Mouse (Mus musculus): Measurements from ENCODE around the gene Rfpl4. TPM values are rescaled to one million over a fixed set of nuclear protein-coding genes. Genes with fewer than 3 reads are reported as not detected.

The Rfpl4 gene
- polyA plus RNA-seq, 1 experiment = not detected

DNA sequence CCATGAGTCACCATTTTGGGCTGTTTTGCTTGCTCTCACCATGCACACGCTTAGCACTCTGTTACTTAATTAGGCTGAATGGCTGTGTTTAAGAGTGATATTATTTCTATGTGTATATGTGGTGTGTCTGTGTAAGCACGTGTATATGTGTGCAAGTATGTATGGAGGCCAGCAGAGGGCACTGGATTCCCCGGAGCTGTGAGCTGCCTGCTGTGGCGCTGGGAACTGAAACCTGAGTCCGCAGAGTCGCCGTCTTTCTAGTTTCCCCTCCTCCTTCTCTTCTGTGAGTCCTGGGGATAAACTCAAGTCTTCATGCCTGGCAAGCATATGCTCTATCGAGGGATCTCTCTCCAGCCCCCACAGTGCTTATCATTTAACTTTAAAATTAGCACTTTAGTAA lies 7.4 kb downstream of the Rfpl4 start:
- no peaks in the 10 kb centered on the region for H3K36me3 ChIP-seq (ENCODE audit: control insufficient read depth, insufficient read depth)
- H3K4me2 ChIP-seq (ENCODE audit: low read depth) = no peak overlapping the region
- no peaks in the 10 kb centered on the region for H3K79me2 ChIP-seq (ENCODE audit: control insufficient read depth, insufficient read depth)
- H3ac ChIP-seq (ENCODE audit: control insufficient read depth, insufficient read length) = no peak overlapping the region
- no peak for TF ChIP-seq USF1 (IDR thresholded peaks at IDR 0.05; ENCODE audit: low read depth)
- TF ChIP-seq POLR2AphosphoS2 (IDR thresholded peaks at IDR 0.05; ENCODE audit: insufficient read length, low read depth) = no peak
- no peak for TF ChIP-seq TCF3 (IDR thresholded peaks at IDR 0.05; ENCODE audit: insufficient read length, low read depth)
- TF ChIP-seq REST (IDR thresholded peaks at IDR 0.05; ENCODE audit: insufficient read depth, insufficient read length) = no peak
- no peak for TF ChIP-seq MYOG (IDR thresholded peaks at IDR 0.05; ENCODE audit: control insufficient read depth in 1 of 3, insufficient read depth in 1 of 3, insufficient read length in 2 of 3, low read depth in 2 of 3)
- no peak for TF ChIP-seq CEBPB (IDR thresholded peaks at IDR 0.05; ENCODE audit: insufficient read depth, poor library complexity, severe bottlenecking)
- no peak for TF ChIP-seq TCF12 (IDR thresholded peaks at IDR 0.05; ENCODE audit: insufficient read depth, poor library complexity, severe bottlenecking)
- H3K27me3 ChIP-seq (ENCODE audit: control insufficient read depth, insufficient read depth, insufficient read length) = no peaks in the 10 kb centered on the region
- H3K4me3 ChIP-seq = no peak overlapping the region

DNA sequence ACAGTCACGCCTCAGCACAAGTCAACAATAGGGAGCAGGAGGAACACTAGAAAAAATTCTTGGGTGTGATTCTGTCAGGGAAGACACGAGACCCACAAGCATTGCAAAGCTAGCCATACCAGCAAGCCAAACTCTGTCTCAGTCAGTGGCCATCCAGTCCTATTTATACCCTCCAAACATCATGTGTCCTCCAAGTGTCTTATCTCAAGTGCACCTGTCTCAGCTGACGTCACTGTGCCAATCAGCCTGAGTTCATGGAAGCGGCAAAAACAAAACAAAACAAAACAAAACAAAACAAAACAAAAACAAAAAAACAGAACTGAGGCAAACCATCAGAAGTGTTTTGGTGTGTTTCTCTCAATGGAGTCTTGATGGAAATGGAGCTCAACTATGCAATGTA lies 8.5 kb downstream of the Rfpl4 start:
- TF ChIP-seq CEBPB (IDR thresholded peaks at IDR 0.05; ENCODE audit: insufficient read depth, poor library complexity, severe bottlenecking) = no peak
- TF ChIP-seq TCF12 (IDR thresholded peaks at IDR 0.05; ENCODE audit: insufficient read depth, poor library complexity, severe bottlenecking) = no peak
- peak in 1 of 3 experiments; percentile 44 for TF ChIP-seq MYOG (IDR thresholded peaks at IDR 0.05; ENCODE audit: control insufficient read depth in 1 of 3, insufficient read depth in 1 of 3, insufficient read length in 2 of 3, low read depth in 2 of 3)
- no peak for TF ChIP-seq POLR2AphosphoS2 (IDR thresholded peaks at IDR 0.05; ENCODE audit: insufficient read length, low read depth)
- no peak for TF ChIP-seq POLR2A (IDR thresholded peaks at IDR 0.05; ENCODE audit: insufficient read length, low read depth)
- no peak for TF ChIP-seq E2F4 (IDR thresholded peaks at IDR 0.05; ENCODE audit: insufficient read depth)
- no peak for TF ChIP-seq USF1 (IDR thresholded peaks at IDR 0.05; ENCODE audit: low read depth)
- no peak for TF ChIP-seq SRF (IDR thresholded peaks at IDR 0.05; ENCODE audit: control insufficient read depth, insufficient read length, low read depth)
- TF ChIP-seq MYOD1 (IDR thresholded peaks at IDR 0.05; ENCODE audit: control insufficient read depth in 1 of 3, insufficient read length in 2 of 3, low read depth in 2 of 3) = peak; percentile 27 to 76 (median 75)
- TF ChIP-seq MAX (IDR thresholded peaks at IDR 0.05; ENCODE audit: low read depth) = no peak
- TF ChIP-seq TCF3 (IDR thresholded peaks at IDR 0.05; ENCODE audit: insufficient read length, low read depth) = no peak
- no peak for TF ChIP-seq REST (IDR thresholded peaks at IDR 0.05; ENCODE audit: insufficient read depth, insufficient read length)
- Histone ChIP-seq H3K4me2 (ENCODE audit: low read depth) (no peak overlapping the region), H3K4me3 (no peak overlapping the region), H3ac (ENCODE audit: control insufficient read depth, insufficient read length) (no peak overlapping the region), H3K36me3 (ENCODE audit: control insufficient read depth, insufficient read depth) (no peaks in the 10 kb centered on the region), H3K27me3 (ENCODE audit: control insufficient read depth, insufficient read depth, insufficient read length) (no peaks in the 10 kb centered on the region), H3K79me2 (ENCODE audit: control insufficient read depth, insufficient read depth) (no peaks in the 10 kb centered on the region)

DNA sequence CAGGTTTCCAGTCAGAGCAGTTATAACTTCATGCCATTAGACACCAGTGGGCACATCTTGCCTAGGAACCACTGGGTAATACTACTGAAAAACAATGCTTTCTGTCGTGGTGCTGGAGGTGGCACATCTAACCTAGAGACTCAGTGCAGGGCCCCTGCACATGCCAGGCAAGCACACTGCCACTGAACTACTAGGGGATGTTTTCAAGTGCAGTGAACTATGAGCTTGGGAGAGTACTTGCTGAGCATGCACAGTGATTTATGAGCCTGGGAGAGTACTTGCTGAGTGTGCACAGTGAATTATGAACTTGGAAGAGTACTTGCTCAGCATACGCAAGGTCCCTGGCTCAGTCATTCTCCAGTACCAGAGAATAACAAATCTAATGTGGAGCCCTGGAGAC lies 14.2 kb downstream of the Rfpl4 start:
- Histone ChIP-seq H3ac (ENCODE audit: control insufficient read depth, insufficient read length) (no peak overlapping the region), H3K36me3 (ENCODE audit: control insufficient read depth, insufficient read depth) (no peaks in the 10 kb centered on the region), H3K4me2 (ENCODE audit: low read depth) (no peak overlapping the region), H3K79me2 (ENCODE audit: control insufficient read depth, insufficient read depth) (no peaks in the 10 kb centered on the region), H3K27me3 (ENCODE audit: control insufficient read depth, insufficient read depth, insufficient read length) (no peaks in the 10 kb centered on the region), H3K4me3 (no peak overlapping the region)
- TF ChIP-seq E2F4 (IDR thresholded peaks at IDR 0.05; ENCODE audit: insufficient read depth) (no peak), SRF (IDR thresholded peaks at IDR 0.05; ENCODE audit: control insufficient read depth, insufficient read length, low read depth) (no peak), TCF3 (IDR thresholded peaks at IDR 0.05; ENCODE audit: insufficient read length, low read depth) (no peak), MYOD1 (IDR thresholded peaks at IDR 0.05; ENCODE audit: control insufficient read depth in 1 of 3, insufficient read length in 2 of 3, low read depth in 2 of 3) (no peak), MAX (IDR thresholded peaks at IDR 0.05; ENCODE audit: low read depth) (no peak), POLR2A (IDR thresholded peaks at IDR 0.05; ENCODE audit: insufficient read length, low read depth) (no peak), REST (IDR thresholded peaks at IDR 0.05; ENCODE audit: insufficient read depth, insufficient read length) (no peak), MYOG (IDR thresholded peaks at IDR 0.05; ENCODE audit: control insufficient read depth in 1 of 3, insufficient read depth in 1 of 3, insufficient read length in 2 of 3, low read depth in 2 of 3) (no peak), CEBPB (IDR thresholded peaks at IDR 0.05; ENCODE audit: insufficient read depth, poor library complexity, severe bottlenecking) (no peak), TCF12 (IDR thresholded peaks at IDR 0.05; ENCODE audit: insufficient read depth, poor library complexity, severe bottlenecking) (no peak), POLR2AphosphoS2 (IDR thresholded peaks at IDR 0.05; ENCODE audit: insufficient read length, low read depth) (no peak), USF1 (IDR thresholded peaks at IDR 0.05; ENCODE audit: low read depth) (no peak)

DNA sequence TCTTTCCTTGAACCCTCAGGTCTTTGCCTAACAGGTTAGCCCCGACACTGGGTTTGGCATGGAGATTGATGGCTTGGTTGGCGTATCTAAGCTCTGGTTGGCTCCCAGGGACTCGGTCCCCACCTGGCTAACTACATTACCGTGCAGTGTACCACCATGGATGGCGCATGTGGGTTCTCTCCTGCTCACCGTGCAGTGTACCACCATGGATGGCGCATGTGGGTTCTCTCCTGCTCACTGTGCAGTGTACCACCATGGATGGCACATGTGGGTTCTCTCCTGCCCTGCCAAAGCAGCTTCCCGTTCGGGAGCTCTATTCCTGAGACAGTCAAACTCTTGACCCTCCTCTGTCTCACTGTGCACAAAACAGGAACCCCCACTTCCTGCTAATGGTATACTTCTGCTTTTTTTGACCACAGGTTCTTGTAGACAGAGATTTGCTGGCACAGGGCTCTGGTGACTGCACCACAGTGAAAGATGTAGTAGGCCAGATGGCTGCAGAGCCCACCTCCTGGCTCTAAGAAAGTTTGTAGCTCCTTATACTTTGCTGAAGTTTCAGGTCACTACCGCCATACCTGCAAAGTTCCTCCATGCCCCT lies 15.6 kb downstream of the Rfpl4 start:
- Histone ChIP-seq H3K36me3 (ENCODE audit: control insufficient read depth, insufficient read depth) (no peaks in the 10 kb centered on the region), H3ac (ENCODE audit: control insufficient read depth, insufficient read length) (no peak overlapping the region), H3K4me2 (ENCODE audit: low read depth) (no peak overlapping the region), H3K4me3 (no peak overlapping the region), H3K79me2 (ENCODE audit: control insufficient read depth, insufficient read depth) (no peaks in the 10 kb centered on the region), H3K27me3 (ENCODE audit: control insufficient read depth, insufficient read depth, insufficient read length) (no peaks in the 10 kb centered on the region)
- TF ChIP-seq POLR2AphosphoS2 (IDR thresholded peaks at IDR 0.05; ENCODE audit: insufficient read length, low read depth) (peak; percentile 58), TCF12 (IDR thresholded peaks at IDR 0.05; ENCODE audit: insufficient read depth, poor library complexity, severe bottlenecking) (no peak)

DNA sequence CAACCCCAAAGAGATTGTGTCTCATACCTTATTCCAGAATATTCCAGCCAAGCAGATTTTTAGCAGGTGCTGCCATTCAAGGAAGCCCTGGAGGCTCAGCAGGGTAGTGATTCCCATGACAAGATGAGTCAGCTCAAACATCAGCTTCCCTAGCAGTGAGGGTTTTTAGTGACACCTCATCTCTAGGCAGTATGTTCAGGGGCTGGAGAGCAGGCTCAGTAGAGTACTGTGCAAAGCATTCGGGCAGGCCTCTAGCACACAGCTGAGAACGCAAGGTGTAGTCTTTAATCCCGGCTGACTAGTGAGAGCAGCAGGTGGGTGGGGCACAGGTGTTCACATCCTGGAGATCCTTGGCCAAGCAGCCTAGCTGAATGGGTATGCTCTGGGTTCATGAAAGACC lies 17.0 kb downstream of the Rfpl4 start:
- TF ChIP-seq TCF3 (IDR thresholded peaks at IDR 0.05; ENCODE audit: insufficient read length, low read depth) (no peak), POLR2A (IDR thresholded peaks at IDR 0.05; ENCODE audit: insufficient read length, low read depth) (no peak), MYOD1 (IDR thresholded peaks at IDR 0.05; ENCODE audit: control insufficient read depth in 1 of 3, insufficient read length in 2 of 3, low read depth in 2 of 3) (no peak), POLR2AphosphoS2 (IDR thresholded peaks at IDR 0.05; ENCODE audit: insufficient read length, low read depth) (no peak), MAX (IDR thresholded peaks at IDR 0.05; ENCODE audit: low read depth) (no peak), CEBPB (IDR thresholded peaks at IDR 0.05; ENCODE audit: insufficient read depth, poor library complexity, severe bottlenecking) (no peak), TCF12 (IDR thresholded peaks at IDR 0.05; ENCODE audit: insufficient read depth, poor library complexity, severe bottlenecking) (no peak), MYOG (IDR thresholded peaks at IDR 0.05; ENCODE audit: control insufficient read depth in 1 of 3, insufficient read depth in 1 of 3, insufficient read length in 2 of 3, low read depth in 2 of 3) (no peak), USF1 (IDR thresholded peaks at IDR 0.05; ENCODE audit: low read depth) (no peak), SRF (IDR thresholded peaks at IDR 0.05; ENCODE audit: control insufficient read depth, insufficient read length, low read depth) (no peak), REST (IDR thresholded peaks at IDR 0.05; ENCODE audit: insufficient read depth, insufficient read length) (no peak), E2F4 (IDR thresholded peaks at IDR 0.05; ENCODE audit: insufficient read depth) (no peak)
- no peak overlapping the region for H3K4me2 ChIP-seq (ENCODE audit: low read depth)
- no peaks in the 10 kb centered on the region for H3K36me3 ChIP-seq (ENCODE audit: control insufficient read depth, insufficient read depth)
- no peaks in the 10 kb centered on the region for H3K27me3 ChIP-seq (ENCODE audit: control insufficient read depth, insufficient read depth, insufficient read length)
- H3K79me2 ChIP-seq (ENCODE audit: control insufficient read depth, insufficient read depth) = no peaks in the 10 kb centered on the region
- no peak overlapping the region for H3K4me3 ChIP-seq
- no peak overlapping the region for H3ac ChIP-seq (ENCODE audit: control insufficient read depth, insufficient read length)

Measured in myocyte (in vitro differentiated cells).